Mouse (Mus musculus) kidney, embryonic 14.5 days (tissue): ENCODE results near the gene Fam196a. TPM values are rescaled to one million over a fixed set of nuclear protein-coding genes. Genes with fewer than 3 reads are reported as not detected.

Source experiments
- ATAC-seq: fragments of 200-750 bp; cut with Nextera tagmentation; 2 replicates; pipeline ENCODE4 v1.8.0; 2017; ENCODE audit warnings: moderate number of reproducible peaks, mild to moderate bottlenecking, moderate TSS enrichment, moderate library complexity; ENCODE audit not compliant: low FRiP score, low TSS enrichment
- H3K27ac ChIP-seq: fragments of 300-500 bp; sonication (generic); 2 replicates; pipeline ENCODE4 v1.5.1; 2014; ENCODE audit warnings: low read depth, mild to moderate bottlenecking, low read length, moderate library complexity, mixed read lengths
- H3K27me3 ChIP-seq: fragments of 300-500 bp; sonication (generic); 2 replicates; pipeline ENCODE4 v1.6.1; 2014; ENCODE audit warnings: mild to moderate bottlenecking, low read length; ENCODE audit not compliant: control insufficient read depth, insufficient read depth
- H3K36me3 ChIP-seq: fragments of 300-500 bp; sonication (generic); 2 replicates; pipeline ENCODE4 v1.6.1; 2014; ENCODE audit warnings: low read length, mixed read lengths; ENCODE audit not compliant: control insufficient read depth, insufficient read depth
- H3K4me1 ChIP-seq: fragments of 300-500 bp; sonication (generic); 2 replicates; pipeline ENCODE4 v1.6.1; 2014; ENCODE audit warnings: low read length, mixed read lengths; ENCODE audit not compliant: control insufficient read depth, insufficient read depth
- H3K4me2 ChIP-seq: fragments of 300-500 bp; sonication (generic); replicated peaks from 2 replicates; pipeline ENCODE4 v1.6.1; 2014; ENCODE audit warnings: low read depth, mild to moderate bottlenecking, low read length
- H3K4me3 ChIP-seq: fragments of 300-500 bp; sonication (generic); 2 replicates; pipeline ENCODE4 v1.5.1; 2014; ENCODE audit warnings: mild to moderate bottlenecking, low read length
- H3K9ac ChIP-seq: fragments of 300-500 bp; sonication (generic); 2 replicates; pipeline ENCODE4 v1.6.1; 2014; ENCODE audit warnings: low read depth, mild to moderate bottlenecking, low read length, moderate library complexity
- H3K9me3 ChIP-seq: fragments of 300-500 bp; sonication (generic); 2 replicates; pipeline ENCODE4 v1.6.1; 2016; ENCODE audit warnings: low read length; ENCODE audit not compliant: control insufficient read depth
- WGBS: fragments of 180-500 bp; shearing (Covaris S2); extraction: QIAGEN DNeasy Blood & Tissue Kit; methylation state at CpG from one replicate; pipeline ENCODE4 v1.1.7; 2014; 5-methylcytosine and 5-hydroxymethylcytosine counted together
- polyA plus RNA-seq: library from polyadenylated mRNA; unstranded; fragments of >200 nt; fragmentation: Nextera tagmentation; extraction: Ambion mirVana; gene quantifications from 2 replicates; pipeline ENCODE4 v1.2.1, GENCODE M21; 2014

Gene Fam196a
- polyA plus RNA-seq, 1 experiment from 2014 or later, result 4.5 TPM

DNA sequence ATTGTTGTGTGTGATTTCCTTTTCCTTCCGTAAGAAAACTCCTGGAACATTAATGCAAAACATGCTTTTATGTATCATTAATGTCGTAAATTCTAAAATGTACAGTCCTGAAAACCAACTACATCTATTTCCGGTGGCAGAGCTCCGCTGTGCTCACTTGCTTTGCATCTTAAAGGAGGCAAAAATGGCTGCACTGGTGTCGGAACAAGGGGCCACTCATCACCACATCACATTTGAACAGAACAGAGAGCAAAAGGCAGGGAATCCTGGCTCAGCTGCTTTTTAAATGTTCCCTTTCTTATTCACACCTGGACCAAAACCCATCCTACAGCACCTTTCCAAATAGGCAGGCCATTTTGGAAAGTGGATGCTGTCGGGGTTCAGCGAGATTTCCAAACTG, 65.2 kb downstream of the Fam196a start:
- no peaks in the 10 kb centered on the region for H3K27me3 ChIP-seq
- H3K4me1 ChIP-seq, result no peaks in the 10 kb centered on the region
- peaks cover 27% of the 10 kb centered on the region; the same call in 1 of the 2 replicates for H3K36me3 ChIP-seq
- no peak overlapping the region for H3K4me2 ChIP-seq
- WGBS, result 86% methylated on average over 7 of the region's 7 CpGs
- no peak for ATAC-seq
- no peak overlapping the region for H3K9ac ChIP-seq
- H3K27ac ChIP-seq, result no peak overlapping the region
- H3K9me3 ChIP-seq, result no peaks in the 10 kb centered on the region
- H3K4me3 ChIP-seq, result no peak overlapping the region

DNA sequence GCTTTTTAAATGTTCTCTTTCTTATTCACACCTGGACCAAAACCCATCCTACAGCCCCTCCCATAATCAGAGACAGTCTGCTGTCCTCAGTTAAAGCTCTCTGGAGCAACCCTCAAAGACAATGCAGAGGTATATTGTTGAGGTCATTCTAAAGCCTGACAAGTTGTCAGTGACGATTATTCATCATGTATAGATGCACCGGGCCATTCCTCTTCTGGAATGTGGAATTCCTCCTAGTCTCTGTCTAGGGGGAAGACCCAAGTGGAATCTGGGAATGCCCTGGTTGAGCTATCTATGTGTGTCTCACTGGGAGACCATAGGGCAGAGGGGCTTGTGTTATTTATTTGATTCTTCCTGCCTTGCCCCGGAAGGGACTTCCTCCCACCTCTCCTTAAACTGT, 65.7 kb downstream of the Fam196a start:
- no peak for ATAC-seq
- Histone ChIP-seq H3K27me3 (no peaks in the 10 kb centered on the region), H3K4me1 (no peaks in the 10 kb centered on the region), H3K27ac (no peak overlapping the region), H3K4me3 (no peak overlapping the region), H3K9ac (no peak overlapping the region), H3K9me3 (no peaks in the 10 kb centered on the region), H3K4me2 (no peak overlapping the region), H3K36me3 (peaks cover 25% of the 10 kb centered on the region; the same call in 1 of the 2 replicates)
- 64% methylated on average over 3 of the region's 3 CpGs for WGBS

GRCm38 (mm10) chr7:134864175-134864574, 74.1 kb downstream of the Fam196a start:
- H3K27ac ChIP-seq, result no peak overlapping the region
- 77% methylated on average over 2 of the region's 2 CpGs for WGBS
- no peak for ATAC-seq

DNA sequence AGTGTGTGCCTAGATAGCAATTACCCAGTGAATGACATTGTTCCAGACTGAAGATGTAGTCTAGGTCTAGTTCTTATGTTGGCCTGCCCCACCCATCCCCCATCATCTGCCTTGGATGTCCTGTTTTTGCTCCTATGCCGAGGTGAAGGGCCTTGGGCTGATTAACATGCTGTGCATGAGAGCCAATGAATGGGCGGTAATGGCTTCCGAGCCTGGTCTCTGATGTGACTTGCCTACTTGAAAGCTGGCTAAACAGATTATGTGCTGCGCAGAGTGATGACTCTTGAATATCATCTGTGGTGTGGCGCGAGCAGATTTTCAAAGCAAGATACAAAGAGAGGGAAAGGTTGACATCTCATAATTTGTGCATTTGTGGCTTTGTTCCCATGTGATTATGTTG, 76.2 kb downstream of the Fam196a start:
- H3K36me3 ChIP-seq, result peaks cover 8% of the 10 kb centered on the region; the same call in 1 of the 2 replicates
- H3K27me3 ChIP-seq, result no peaks in the 10 kb centered on the region
- H3K4me1 ChIP-seq, result no peaks in the 10 kb centered on the region
- WGBS, result 93% methylated on average over 6 of the region's 6 CpGs
- H3K4me2 ChIP-seq, result no peak overlapping the region
- no peak overlapping the region for H3K27ac ChIP-seq
- no peak overlapping the region for H3K4me3 ChIP-seq
- ATAC-seq, result no peak
- H3K9ac ChIP-seq, result no peak overlapping the region
- H3K9me3 ChIP-seq, result no peaks in the 10 kb centered on the region

More at GRCm38 (mm10) chr7:134864175-134864574, 74.1 kb downstream of the Fam196a start:
- Histone ChIP-seq H3K4me3 (no peak overlapping the region), H3K36me3 (peaks cover 8% of the 10 kb centered on the region; the same call in 1 of the 2 replicates), H3K27me3 (no peaks in the 10 kb centered on the region), H3K4me1 (no peaks in the 10 kb centered on the region), H3K4me2 (no peak overlapping the region), H3K9ac (no peak overlapping the region), H3K9me3 (no peaks in the 10 kb centered on the region)

DNA sequence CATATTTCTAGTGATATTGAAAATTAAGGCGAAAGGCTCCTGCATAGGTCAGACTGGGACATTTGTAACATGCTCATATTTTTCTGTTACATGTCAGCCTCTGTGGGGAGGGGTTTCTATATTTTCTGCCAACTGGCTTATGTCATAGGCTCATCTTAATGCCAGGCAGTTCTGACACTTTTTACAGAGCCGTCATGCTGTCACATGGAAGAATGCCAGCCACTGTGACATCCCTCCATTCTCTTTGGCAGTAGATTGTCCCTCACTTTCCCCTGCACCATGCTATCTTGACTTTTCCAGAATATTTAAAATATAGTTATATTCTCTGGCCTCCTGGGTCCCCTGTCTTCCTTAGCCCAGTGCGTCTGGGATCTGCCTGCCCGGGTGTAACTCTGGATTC, 95.5 kb downstream of the Fam196a start:
- Histone ChIP-seq H3K4me2 (no peak overlapping the region), H3K27ac (no peak overlapping the region), H3K4me3 (no peak overlapping the region), H3K9ac (no peak overlapping the region), H3K4me1 (no peaks in the 10 kb centered on the region), H3K36me3 (no peaks in the 10 kb centered on the region), H3K27me3 (no peaks in the 10 kb centered on the region), H3K9me3 (no peaks in the 10 kb centered on the region)
- no peak for ATAC-seq
- 89% methylated on average over 4 of the region's 4 CpGs for WGBS

GRCm38 (mm10) chr7:134840066-134840465, 98.2 kb downstream of the Fam196a start:
- no peak overlapping the region for H3K9ac ChIP-seq
- WGBS, result 91% methylated on average over 2 of the region's 2 CpGs

More at GRCm38 (mm10) chr7:134840066-134840465, 98.2 kb downstream of the Fam196a start:
- Histone ChIP-seq H3K36me3 (no peaks in the 10 kb centered on the region), H3K4me1 (no peaks in the 10 kb centered on the region), H3K27ac (no peak overlapping the region), H3K27me3 (no peaks in the 10 kb centered on the region), H3K4me2 (no peak overlapping the region), H3K9me3 (no peaks in the 10 kb centered on the region), H3K4me3 (no peak overlapping the region)
- no peak for ATAC-seq
